Mouse (Mus musculus) adrenal gland (tissue): ENCODE measurements at regions not wholly inside any gene's neighbourhood (a gene's known extent, or its start where the extent isn't known, plus 50 kb on each side); places are given as distances from the start of the nearest gene placed in this dataset.

Experiments
- intact Hi-C: fragments of 180-260 bp; cut with DNase I; formaldehyde crosslinking; loops from one replicate; pipeline ENCODE4 v1.15.1; 2025

DNA sequence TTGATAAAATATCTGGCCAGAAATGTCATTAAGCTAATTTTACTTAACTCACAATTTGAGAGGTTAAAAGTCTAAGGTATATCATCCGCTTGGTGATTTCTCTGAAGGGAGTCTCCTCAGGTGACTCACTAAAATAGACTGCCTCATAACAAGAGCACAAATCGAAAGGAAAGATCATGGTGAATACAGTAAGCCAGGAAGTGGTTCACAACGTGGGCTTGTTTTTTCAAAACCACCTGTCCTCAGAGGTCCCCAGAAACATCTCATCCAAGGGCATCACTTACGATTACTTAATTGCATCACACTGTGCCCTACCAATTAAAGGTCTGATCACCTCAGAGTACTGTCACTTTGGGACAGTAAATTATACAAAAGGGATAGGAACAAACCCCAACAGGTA lies 1009.0 kb upstream of the Cited2 start:
- intact Hi-C loops = no loop called here

DNA sequence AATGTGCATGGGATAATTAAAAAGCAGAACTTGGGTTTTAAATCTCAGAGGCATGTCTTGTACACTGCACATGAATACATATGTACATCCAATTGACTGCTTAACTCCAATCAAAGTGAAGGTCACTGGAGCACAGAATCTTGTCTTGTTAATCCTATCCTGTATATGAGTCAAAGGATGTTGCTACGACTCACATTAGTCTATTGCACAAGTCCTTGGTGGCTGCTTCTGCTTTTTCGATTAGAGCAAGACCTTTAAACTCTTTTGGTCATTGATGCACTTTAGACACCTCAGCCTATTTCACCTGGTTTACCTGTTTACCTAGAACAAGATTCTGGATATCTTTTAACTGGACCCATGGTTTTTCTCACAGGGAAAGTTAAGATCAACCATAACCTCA lies 1008.5 kb upstream of the Cited2 start:
- intact Hi-C loops = no loop called here

DNA sequence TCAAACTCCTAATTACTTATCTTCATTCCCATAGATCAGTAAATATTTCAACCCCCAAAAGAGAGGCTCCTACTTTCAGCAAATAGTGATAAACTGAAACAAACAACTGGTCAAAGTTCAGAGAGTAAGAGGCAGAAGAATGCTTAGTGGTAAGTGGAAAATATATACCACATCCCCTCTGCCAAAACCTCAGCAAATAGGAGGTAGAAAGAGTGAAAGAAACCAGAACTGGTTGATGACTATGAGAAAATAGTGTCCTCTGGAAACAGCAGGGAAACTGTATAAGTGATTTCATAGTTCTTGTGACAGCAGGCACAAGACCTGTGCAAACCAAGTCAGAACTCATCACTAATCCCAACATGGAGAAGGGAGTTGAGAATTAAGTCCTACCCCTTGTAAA lies 980.8 kb upstream of the Cited2 start:
- intact Hi-C loops = no loop called here

DNA sequence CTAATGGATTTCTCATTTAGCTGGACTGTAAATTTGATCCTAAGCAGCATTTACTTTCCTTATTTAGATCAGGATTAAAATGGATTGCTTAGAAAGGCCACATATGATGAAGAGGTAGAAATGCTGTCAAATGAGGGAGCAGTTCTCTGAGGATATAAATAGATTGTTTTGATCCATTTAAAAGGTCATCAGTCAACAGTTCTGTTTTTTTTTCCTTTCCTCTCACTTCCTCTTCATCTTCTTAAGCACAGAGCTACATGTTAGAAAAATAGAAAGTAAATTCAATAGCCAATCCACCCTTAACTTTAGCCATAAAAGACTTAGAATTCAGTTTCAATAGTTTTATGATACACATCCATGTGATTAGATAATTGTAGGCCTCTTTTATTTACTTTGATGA lies 971.5 kb upstream of the Cited2 start:
- intact Hi-C loops = no loop called here

DNA sequence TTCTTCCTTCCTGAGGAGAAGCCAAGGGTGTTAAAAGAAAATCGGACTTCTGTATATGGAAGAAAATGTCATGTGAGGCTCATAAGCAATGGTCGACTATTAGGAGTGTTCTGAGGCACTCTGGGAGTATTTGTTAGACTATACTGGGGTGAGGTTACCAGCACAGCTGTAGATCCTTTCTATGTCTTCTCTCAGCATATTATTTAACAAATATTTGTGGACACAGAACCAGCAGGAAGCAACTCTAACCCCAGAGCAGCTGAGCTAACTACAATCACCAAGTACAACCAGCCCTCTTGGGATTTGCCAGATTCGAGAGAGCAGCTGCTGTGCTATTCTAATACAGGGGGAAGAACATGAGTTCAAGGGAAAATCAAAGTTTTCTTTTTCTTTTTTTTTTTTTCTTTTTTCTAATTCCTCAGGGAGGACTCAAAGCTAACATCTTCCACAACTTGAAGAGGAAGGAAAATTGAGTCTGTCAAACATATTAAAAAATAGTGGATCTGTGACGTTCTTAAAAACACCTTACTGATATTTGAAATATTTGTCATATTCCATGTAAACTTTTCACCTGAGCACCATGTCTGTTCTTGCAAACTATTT lies 933.3 kb upstream of the Cited2 start:
- intact Hi-C loops = no loop called here

DNA sequence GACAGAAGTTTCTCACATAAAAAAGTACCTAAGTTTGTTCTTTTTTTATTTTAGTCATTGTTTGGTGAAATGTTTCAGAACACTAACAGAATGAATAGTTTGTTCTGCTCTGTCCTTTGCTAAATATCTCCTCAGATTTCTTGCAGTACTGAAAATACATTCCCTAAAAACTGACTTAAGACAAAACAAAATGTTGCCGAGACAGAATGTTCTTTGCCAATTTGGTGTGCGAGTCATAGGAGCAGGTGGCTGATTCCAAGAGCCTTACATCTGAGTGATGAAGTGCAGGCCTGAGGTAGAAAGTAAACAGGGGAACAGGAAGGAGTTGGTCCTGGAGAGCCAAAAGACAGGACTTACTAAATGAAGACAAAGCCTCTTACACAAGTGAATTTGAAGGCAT lies 919.0 kb upstream of the Cited2 start:
- intact Hi-C loops = no loop called here

DNA sequence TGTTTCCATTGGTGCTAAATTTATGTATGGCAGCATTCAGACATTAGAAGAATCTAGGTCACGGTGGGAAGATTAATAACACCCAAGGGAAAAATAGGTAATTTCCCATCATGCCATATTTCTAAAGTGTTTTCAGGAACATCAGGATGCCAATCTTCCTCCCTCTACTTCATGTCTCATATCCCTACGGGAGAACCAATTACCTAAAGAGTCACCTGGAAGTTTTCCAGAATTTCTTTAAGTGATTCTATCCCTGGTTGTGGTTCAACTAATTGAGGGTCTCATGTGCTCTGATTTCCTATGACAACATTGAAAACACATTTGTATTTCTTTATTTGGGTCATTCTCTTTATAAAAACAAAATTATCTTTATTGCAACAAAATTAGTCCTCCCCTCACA lies 912.3 kb upstream of the Cited2 start:
- intact Hi-C loops = loop anchor here (10.0 kb wide), 1 partner anchor 914 kb away; the partner anchor contains the start of gene Cited2

DNA sequence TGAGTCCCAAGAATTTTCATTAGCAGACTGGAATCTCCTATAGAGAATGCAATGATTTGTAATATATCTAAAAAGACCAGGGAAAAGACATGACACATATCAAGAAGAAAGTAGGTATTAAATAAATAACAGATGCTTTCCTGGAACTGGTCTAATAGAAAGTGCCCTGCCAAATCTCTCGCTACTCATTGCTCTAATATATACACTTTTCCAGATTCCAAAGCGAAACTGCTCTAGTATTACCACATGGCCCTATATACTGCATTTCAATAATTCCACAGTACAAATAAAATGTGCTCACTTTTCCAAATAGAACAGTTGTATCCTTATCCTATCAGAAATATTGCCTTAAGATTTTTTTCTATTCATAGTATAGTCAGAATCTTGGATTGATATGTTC lies 909.0 kb upstream of the Cited2 start:
- intact Hi-C loops = loop anchor here (10.0 kb wide), 1 partner anchor 911 kb away; the partner anchor contains the start of gene Cited2

DNA sequence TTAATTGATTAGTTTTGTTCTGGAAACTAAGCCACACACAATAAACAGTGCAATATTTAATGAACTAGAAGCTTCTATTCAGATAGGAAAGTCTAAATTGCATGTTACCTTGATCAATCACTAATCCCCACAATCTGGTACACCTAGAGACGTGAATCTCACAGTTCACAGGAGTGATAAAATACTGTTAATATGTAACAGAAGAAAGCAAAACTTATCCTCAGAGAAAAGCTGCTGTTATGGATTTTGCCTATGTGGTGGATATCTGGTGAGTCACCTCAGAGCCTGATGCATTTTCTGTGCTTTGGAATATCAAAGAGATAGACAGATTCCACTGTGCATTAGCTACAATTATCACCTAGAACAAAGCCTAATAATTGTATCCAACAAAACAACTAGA lies 861.5 kb upstream of the Cited2 start:
- intact Hi-C loops = no loop called here

DNA sequence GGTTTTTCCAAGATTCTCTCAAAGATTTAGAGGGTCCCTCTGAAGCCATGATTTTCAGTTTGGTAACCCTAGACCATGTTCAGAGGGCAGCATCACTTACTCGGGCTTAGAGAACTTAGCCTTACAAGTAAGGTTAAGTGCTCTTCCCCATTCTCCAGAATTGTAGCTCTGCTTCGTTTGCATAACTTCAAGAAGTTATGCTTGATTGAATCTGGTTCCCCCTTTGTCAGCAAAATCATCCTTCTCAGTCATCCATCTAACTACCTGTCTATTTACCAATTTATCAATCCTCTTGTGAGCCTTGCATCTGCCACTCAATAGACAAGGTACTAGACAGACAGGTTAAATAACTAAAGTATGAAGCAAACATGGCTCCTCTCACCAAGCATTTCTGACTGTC lies 856.1 kb upstream of the Cited2 start:
- intact Hi-C loops = no loop called here

DNA sequence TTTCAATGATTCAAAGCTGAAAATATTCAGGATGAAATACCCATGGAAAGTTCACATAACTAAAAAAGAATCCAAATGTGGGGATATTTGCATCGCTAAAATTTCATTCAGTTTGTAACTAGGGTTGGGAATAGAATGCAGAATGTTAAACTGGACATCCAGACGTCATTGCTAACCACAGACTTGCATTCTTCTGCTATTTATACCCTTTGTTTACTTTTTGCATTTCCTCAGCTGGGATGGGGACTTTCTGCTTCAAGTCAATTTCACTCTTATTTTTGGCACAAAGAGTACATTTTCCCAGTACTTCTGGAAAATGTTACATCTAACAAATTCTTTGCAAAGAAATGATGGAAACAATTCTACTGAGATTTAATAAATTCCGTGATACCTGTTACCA lies 848.9 kb upstream of the Cited2 start:
- intact Hi-C loops = no loop called here

DNA sequence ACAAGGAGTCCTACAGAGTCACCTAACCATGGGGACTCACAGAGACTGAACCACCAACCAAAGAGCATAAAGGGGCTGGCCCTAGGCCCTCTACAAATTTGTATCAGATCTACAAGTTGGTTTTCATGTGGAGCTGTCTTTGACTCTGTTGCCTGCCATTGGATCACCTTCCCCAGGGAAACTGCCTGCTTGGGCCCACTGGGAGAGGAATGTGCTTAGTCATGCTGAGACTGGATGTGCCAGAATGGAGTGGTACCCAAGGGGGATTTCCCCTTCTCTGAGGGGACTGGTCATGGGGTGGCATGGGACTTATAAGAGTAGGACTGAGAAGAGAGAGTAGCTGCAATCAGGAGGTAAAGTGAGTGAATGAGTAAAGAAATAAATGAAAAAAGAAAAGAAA lies 844.8 kb upstream of the Cited2 start:
- intact Hi-C loops = no loop called here

DNA sequence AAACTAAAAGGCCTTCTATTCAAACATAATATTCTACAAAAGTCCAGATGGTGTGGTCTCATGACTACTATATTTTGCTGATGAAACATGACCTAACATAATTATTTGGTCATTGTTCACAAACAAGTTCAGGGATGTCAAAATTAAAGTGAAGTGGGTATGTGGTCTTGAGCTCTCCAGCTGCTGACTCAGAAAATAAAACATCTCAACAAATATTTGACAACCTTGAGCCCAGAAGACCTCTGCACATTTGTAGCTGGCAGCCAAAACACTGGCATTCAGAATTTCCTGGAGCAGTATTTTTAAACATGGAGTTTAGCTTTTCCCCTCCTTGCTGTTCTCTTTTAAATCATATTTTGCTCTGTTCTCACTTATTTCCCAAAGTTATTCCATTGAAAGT lies 829.7 kb upstream of the Cited2 start:
- intact Hi-C loops = no loop called here

DNA sequence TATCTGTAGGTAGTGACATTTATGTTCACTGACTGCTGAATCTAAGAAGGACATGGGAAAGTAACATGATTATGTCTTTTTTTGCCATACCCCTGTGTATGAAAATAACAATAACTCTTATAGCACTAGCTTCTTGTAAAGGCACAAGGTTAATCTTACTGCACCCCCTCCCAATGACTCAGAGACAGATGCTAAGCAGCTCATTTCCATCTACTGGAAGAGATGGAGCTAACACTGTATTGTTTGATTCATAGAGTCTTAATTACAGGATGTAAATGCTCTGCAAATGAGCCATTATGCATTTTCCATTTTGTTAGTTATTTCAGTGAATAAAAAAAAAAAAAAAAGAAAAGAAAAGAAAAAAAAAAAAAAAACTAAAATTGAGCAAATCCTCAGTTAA lies 827.7 kb upstream of the Cited2 start:
- intact Hi-C loops = no loop called here

DNA sequence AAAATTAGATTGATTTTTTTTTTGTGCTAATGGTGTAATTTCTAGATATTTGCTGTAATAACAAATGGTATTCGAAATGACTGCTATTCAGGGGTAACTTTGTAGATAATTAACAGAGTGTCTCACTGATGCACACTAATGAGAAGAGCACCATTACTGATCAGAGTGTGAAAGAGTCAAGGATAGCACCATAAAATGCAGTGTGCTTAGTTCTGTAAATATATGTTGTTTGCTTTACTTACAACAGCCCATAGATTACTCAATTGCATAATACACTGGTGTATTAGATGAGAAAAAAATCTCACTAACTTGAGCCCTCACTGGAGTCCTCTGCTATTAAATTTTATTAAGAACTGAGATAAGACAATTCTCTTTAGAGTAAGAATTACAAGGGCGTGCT lies 800.1 kb upstream of the Cited2 start:
- intact Hi-C loops = no loop called here

DNA sequence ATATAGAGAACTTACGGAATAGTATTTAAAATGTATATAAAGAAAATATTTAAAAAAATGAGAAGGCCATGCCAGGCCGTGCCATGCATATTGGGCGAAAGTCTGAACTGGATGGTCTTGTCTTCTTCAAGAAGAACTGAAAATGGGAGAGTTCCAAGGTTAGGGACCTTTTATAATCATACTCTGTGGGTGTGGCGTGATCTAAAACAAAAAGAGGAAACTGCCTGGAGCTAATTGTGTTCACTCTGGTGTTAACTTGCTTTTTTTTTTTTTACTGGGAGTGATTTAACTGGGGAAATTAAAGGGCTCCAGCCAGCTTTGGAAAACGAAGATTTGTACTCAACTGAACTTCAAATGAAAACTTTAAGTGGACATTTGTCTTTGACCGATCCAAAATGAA lies 799.2 kb upstream of the Cited2 start:
- intact Hi-C loops = no loop called here

DNA sequence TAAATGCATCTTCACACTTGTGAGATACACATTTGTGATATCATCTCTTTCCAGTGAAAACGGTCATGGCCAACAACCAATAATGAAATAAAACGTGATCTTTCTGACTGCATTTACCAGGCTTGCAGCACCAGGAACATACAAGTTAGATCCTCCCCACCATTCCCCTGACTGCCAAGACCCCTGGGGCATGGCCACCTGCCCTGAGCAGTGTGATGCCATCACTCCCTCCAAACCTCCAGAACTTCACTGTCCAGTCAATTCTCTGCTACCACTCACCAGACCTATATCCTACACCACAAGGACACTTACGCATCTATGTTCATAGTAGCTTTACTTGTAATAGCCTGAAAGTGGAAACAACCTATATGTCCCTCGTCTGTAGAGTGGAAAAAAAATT lies 785.3 kb upstream of the Cited2 start:
- intact Hi-C loops = no loop called here

DNA sequence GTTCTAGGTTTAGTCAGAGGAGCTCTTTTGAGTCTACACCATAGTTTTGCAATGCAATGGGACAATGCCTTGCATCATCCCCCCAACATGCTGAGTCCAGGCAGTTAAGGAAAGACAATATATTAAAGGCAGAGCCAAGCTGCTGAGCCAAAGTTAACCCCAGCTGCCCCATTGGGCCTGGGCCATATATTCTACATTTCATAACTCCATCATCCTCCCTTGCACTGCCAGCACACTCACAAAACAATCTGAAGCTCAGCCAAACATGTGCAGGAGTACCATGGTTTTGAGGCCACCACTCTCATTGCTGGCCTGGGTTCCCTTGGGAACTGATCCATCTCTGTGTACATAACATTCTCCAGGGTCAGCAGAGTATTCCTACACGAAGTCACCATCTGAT lies 771.4 kb upstream of the Cited2 start:
- intact Hi-C loops = no loop called here

DNA sequence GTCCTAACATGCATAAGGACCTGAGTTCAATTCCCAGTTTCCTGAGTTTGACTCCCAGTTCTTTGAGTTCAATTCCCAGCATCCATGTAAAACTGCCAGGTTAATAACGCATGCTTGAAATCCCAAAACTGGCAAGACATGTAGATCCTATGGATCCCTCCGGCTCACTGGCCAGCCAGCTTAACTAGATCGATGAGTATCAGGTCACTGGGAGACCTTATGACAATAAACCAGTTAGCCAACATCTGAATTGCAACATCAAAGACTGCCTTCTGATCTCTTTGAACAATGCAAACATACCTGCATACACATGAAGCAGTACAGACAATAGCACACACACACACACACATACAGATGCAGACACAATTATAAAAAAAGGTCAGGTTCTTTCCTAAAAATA lies 762.0 kb upstream of the Cited2 start:
- intact Hi-C loops = no loop called here

DNA sequence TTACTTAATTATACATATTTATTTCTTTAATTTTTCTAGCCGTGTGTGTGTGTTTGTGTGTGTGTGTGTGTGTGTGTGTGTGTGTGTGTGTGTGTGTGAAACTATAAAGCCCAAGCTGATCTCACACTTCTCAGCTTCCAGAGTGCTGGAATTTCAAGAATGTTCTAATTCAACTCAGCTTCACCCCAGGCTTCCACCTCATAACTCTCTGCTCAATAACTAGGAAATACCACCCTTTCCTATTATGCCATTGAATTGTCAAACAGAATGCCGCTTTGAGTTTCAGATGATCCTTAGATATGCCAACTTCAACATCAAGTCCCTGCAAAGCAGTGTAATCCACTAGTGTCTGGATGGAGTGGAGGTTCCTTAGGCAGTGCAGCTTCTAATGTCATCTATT lies 760.6 kb upstream of the Cited2 start:
- intact Hi-C loops = no loop called here

DNA sequence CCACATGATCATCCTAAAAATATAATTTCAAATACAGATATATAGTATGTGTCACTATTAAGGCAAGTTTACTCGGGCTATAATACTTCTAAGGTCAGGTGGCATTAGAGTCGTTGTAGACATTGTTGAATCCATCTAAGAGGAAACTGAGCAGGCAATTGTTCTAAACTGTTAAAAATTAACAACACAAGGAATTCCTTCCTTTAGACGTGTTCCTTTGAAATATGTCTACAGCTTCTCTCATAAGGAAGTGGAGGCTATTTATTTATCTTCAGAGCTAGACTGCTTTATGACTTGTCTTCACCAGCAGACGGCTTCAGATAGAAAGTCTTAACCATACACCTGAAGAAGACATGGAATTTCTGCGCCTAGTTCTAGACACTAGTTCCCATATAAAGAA lies 744.2 kb upstream of the Cited2 start:
- intact Hi-C loops = no loop called here

DNA sequence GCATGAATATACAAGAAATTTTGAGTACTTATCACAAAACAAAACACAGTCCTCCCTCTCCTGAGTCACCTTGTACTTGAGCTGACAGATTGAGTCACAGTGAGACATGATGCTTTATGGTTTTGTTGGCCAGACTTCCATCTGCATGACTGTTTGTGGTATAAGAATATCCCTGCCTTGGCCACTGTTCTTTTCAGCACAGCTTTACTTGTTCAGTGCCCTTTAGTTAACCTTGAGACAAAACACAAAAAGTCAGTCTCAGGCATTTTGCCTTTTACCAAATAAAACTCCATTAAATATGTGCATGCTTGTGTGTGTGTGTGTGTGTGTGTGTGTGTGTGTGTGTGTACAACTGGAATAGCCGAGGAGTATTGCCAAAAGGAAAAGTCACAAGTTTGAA lies 732.8 kb upstream of the Cited2 start:
- intact Hi-C loops = loop anchor here (5.0 kb wide), 2 partner anchors 47 to 732 kb away; partner anchors contain the start of gene Cited2

DNA sequence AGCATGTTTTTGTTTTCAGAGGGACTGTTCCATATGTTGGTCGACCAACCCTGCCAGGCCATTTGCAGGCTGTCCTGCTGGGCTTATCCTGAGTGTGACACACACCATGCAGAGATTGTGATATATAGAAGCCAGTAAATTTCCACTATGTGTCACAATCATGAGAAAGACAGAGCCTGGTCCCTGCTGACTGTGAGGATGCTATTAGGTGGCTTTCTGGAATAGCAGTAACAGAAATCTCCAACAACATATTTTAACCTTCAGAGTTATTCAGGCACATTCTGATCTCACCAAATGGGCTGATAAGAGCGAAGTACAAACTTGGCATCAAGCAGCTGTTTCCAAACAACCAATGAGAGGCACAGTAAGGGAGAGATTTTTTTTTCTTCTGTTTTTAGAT lies 729.2 kb upstream of the Cited2 start:
- intact Hi-C loops = loop anchor here (5.0 kb wide), 2 partner anchors 44 to 729 kb away; partner anchors contain the start of gene Cited2

DNA sequence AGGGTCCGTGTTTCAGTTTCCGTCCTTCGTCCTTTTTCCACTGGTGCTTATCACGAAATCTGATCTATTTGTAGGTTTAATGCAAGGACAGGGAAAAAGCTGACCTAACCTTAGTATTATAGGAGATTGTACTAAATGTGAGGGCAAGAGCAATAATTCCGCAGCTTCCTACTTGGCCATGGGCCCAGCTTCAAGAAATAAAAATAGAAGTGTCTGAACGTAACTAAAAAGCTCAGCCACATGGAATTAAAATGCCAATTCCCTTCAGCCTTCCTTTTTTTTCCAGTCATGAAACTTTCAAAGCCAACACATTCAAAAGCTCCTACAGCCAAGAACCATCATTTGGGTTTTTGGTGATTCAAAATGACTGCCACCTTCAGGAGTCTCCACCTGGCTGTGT lies 728.5 kb upstream of the Cited2 start:
- intact Hi-C loops = loop anchor here (5.0 kb wide), 2 partner anchors 43 to 728 kb away; partner anchors contain the start of gene Cited2
